Mouse (Mus musculus) midbrain, embryonic 13.5 days (tissue): Measurements from ENCODE around the gene Tmcc1. TPM values are rescaled to one million over a fixed set of nuclear protein-coding genes. Genes with fewer than 3 reads are reported as not detected.
A peak's percentile ranks its signal among the peaks of the same experiment; 100 is the strongest.

ENCODE experiments used
- ATAC-seq: fragments of 200-750 bp; cut with Nextera tagmentation; 2 replicates; pipeline ENCODE4 v1.8.0; 2017; ENCODE audit warnings: mild to moderate bottlenecking, moderate TSS enrichment, moderate library complexity
- H3K27ac ChIP-seq: fragments of 300-500 bp; sonication (generic); 2 replicates; pipeline ENCODE4 v1.5.1; 2015; ENCODE audit warnings: inconsistent platforms, mild to moderate bottlenecking, moderate library complexity
- H3K27me3 ChIP-seq: fragments of 300-500 bp; sonication (generic); 2 replicates; pipeline ENCODE4 v1.6.1; 2015; ENCODE audit warnings: mild to moderate bottlenecking, inconsistent platforms
- H3K36me3 ChIP-seq: fragments of 300-500 bp; sonication (generic); 2 replicates; pipeline ENCODE4 v1.6.1; 2015; ENCODE audit warnings: mild to moderate bottlenecking, inconsistent platforms
- H3K4me1 ChIP-seq: fragments of 300-500 bp; sonication (generic); replicated peaks from 2 replicates; pipeline ENCODE4 v1.6.1; 2015; ENCODE audit warnings: inconsistent platforms
- H3K4me2 ChIP-seq: fragments of 300-500 bp; sonication (generic); replicated peaks from 2 replicates; pipeline ENCODE4 v1.6.1; 2015; ENCODE audit warnings: moderate library complexity, mild to moderate bottlenecking, inconsistent platforms
- H3K4me3 ChIP-seq: fragments of 300-500 bp; sonication (generic); replicated peaks from 2 replicates; pipeline ENCODE4 v1.5.1; 2015; ENCODE audit warnings: mild to moderate bottlenecking, inconsistent platforms
- H3K9ac ChIP-seq: fragments of 300-500 bp; sonication (generic); replicated peaks from 2 replicates; pipeline ENCODE4 v1.6.1; 2015; ENCODE audit warnings: mild to moderate bottlenecking, inconsistent platforms
- H3K9me3 ChIP-seq: fragments of 300-500 bp; sonication (generic); 2 replicates; pipeline ENCODE4 v1.6.1; 2016; ENCODE audit warnings: mild to moderate bottlenecking, inconsistent platforms
- WGBS: fragments of 180-500 bp; shearing (Covaris S2); methylation state at CpG from one replicate; pipeline ENCODE4 v1.1.7; 2015; 5-methylcytosine and 5-hydroxymethylcytosine counted together
- polyA plus RNA-seq: library from polyadenylated mRNA; unstranded; fragments of >200 nt; fragmentation: Nextera tagmentation; extraction: Ambion mirVana; gene quantifications from 2 replicates; pipeline ENCODE4 v1.2.1, GENCODE M21; 2015

Tmcc1 gene
- polyA plus RNA-seq, 1 experiment from 2014 or later, result 36.4 TPM

GRCm38 (mm10) chr6:116037281-116037831 is 155.9 kb downstream of the Tmcc1 start:
- Histone ChIP-seq H3K36me3 (peaks cover 8% of the 10 kb centered on the region), H3K4me2 (no peak overlapping the region), H3K4me1 (peaks cover 6% of the 10 kb centered on the region; the same call in 1 of the 2 replicates), H3K9me3 (no peaks in the 10 kb centered on the region), H3K9ac (no peak overlapping the region), H3K27ac (no peak overlapping the region), H3K4me3 (no peak overlapping the region), H3K27me3 (no peaks in the 10 kb centered on the region)
- 91% methylated on average over 5 of the region's 5 CpGs for WGBS
- ATAC-seq, result no peak

- H3K9me3 ChIP-seq, result no peaks in the 10 kb centered on the region
Measured at GRCm38 (mm10) chr6:116036555-116036954, 156.7 kb downstream of the Tmcc1 start.

GRCm38 (mm10) chr6:116031052-116031451 is 162.2 kb downstream of the Tmcc1 start:
- Histone ChIP-seq H3K9ac (no peak overlapping the region), H3K4me1 (no peaks in the 10 kb centered on the region), H3K27me3 (no peaks in the 10 kb centered on the region), H3K27ac (no peak overlapping the region), H3K4me2 (no peak overlapping the region), H3K36me3 (0 out of 2 replicates have a peak, but pooled peaks cover 9% of the 10 kb centered on the region), H3K9me3 (no peaks in the 10 kb centered on the region), H3K4me3 (no peak overlapping the region)
- WGBS, result 93% methylated on average over 5 of the region's 5 CpGs
- ATAC-seq, result no peak

More at GRCm38 (mm10) chr6:116036555-116036954, 156.7 kb downstream of the Tmcc1 start:
- no peak overlapping the region for H3K4me3 ChIP-seq
- peaks cover 8% of the 10 kb centered on the region; the same call in 1 of the 2 replicates for H3K36me3 ChIP-seq
- 95% methylated on average over 2 of the region's 2 CpGs for WGBS
- H3K27ac ChIP-seq, result no peak overlapping the region
- H3K4me2 ChIP-seq, result no peak overlapping the region
- H3K4me1 ChIP-seq, result peaks cover 6% of the 10 kb centered on the region; the same call in 1 of the 2 replicates
- no peak overlapping the region for H3K9ac ChIP-seq
- no peak for ATAC-seq
- H3K27me3 ChIP-seq, result no peaks in the 10 kb centered on the region

- Histone ChIP-seq H3K4me3 (no peak overlapping the region), H3K27me3 (no peaks in the 10 kb centered on the region), H3K9ac (no peak overlapping the region), H3K9me3 (peaks cover 8% of the 10 kb centered on the region), H3K36me3 (peaks cover 45% of the 10 kb centered on the region), H3K4me1 (no peaks in the 10 kb centered on the region), H3K4me2 (no peak overlapping the region), H3K27ac (no peak overlapping the region)
- ATAC-seq, result no peak
- 93% methylated on average over 4 of the region's 4 CpGs for WGBS
Measured at GRCm38 (mm10) chr6:116024666-116025065, 168.6 kb downstream of the Tmcc1 start.

GRCm38 (mm10) chr6:116021961-116022485 is 171.3 kb downstream of the Tmcc1 start:
- Histone ChIP-seq H3K4me3 (no peak overlapping the region), H3K4me2 (no peak overlapping the region), H3K9ac (no peak overlapping the region), H3K36me3 (peaks cover 43% of the 10 kb centered on the region), H3K27me3 (no peaks in the 10 kb centered on the region), H3K4me1 (no peaks in the 10 kb centered on the region), H3K9me3 (peaks cover 8% of the 10 kb centered on the region), H3K27ac (no peak overlapping the region)
- WGBS, result 87% methylated on average over 9 of the region's 9 CpGs
- no peak for ATAC-seq

GRCm38 (mm10) chr6:116015902-116016301 is 177.4 kb downstream of the Tmcc1 start:
- H3K27me3 ChIP-seq, result no peaks in the 10 kb centered on the region
- no peak for ATAC-seq
- H3K4me2 ChIP-seq, result no peak overlapping the region
- WGBS, result 95% methylated on average over 3 of the region's 3 CpGs
- H3K4me1 ChIP-seq, result no peaks in the 10 kb centered on the region
- H3K27ac ChIP-seq, result no peak overlapping the region
- H3K9me3 ChIP-seq, result no peaks in the 10 kb centered on the region
- peaks cover 14% of the 10 kb centered on the region for H3K36me3 ChIP-seq
- no peak overlapping the region for H3K4me3 ChIP-seq
- H3K9ac ChIP-seq, result no peak overlapping the region

- Histone ChIP-seq H3K4me1 (no peaks in the 10 kb centered on the region), H3K36me3 (no peaks in the 10 kb centered on the region), H3K4me2 (no peak overlapping the region), H3K27me3 (no peaks in the 10 kb centered on the region), H3K4me3 (no peak overlapping the region), H3K27ac (no peak overlapping the region), H3K9me3 (no peaks in the 10 kb centered on the region), H3K9ac (no peak overlapping the region)
- 87% methylated on average over 6 of the region's 6 CpGs for WGBS
- ATAC-seq, result no peak
Measured at GRCm38 (mm10) chr6:116014111-116014510, 179.2 kb downstream of the Tmcc1 start.

- no peaks in the 10 kb centered on the region for H3K36me3 ChIP-seq
- WGBS, result 80% methylated on average over 3 of the region's 3 CpGs
- no peak overlapping the region for H3K27ac ChIP-seq
- H3K4me2 ChIP-seq, result no peak overlapping the region
- H3K4me3 ChIP-seq, result no peak overlapping the region
- H3K27me3 ChIP-seq, result no peaks in the 10 kb centered on the region
- no peaks in the 10 kb centered on the region for H3K9me3 ChIP-seq
- no peak overlapping the region for H3K9ac ChIP-seq
- ATAC-seq, result no peak
- H3K4me1 ChIP-seq, result no peaks in the 10 kb centered on the region
Measured at GRCm38 (mm10) chr6:116013687-116014086, 179.6 kb downstream of the Tmcc1 start.

- Histone ChIP-seq H3K27me3 (0 out of 2 replicates have a peak, but pooled peaks cover 9% of the 10 kb centered on the region), H3K4me3 (no peak overlapping the region), H3K36me3 (no peaks in the 10 kb centered on the region), H3K9me3 (no peaks in the 10 kb centered on the region), H3K9ac (no peak overlapping the region), H3K4me2 (no peak overlapping the region), H3K4me1 (0 out of 2 replicates have a peak, but pooled peaks cover 4% of the 10 kb centered on the region), H3K27ac (no peak overlapping the region)
- WGBS, result 5% methylated on average over 6 of the region's 6 CpGs
- ATAC-seq, result peak; percentile 53; the same call in 1 of the 2 replicates
Measured at GRCm38 (mm10) chr6:116010541-116010940, 182.7 kb downstream of the Tmcc1 start.

- H3K36me3 ChIP-seq, result no peaks in the 10 kb centered on the region
- no peak overlapping the region for H3K9ac ChIP-seq
- no peak overlapping the region for H3K4me3 ChIP-seq
- H3K4me1 ChIP-seq, result 0 out of 2 replicates have a peak, but pooled peaks cover 4% of the 10 kb centered on the region
- no peak overlapping the region for H3K27ac ChIP-seq
- 0 out of 2 replicates have a peak, but pooled peaks cover 9% of the 10 kb centered on the region for H3K27me3 ChIP-seq
- H3K9me3 ChIP-seq, result no peaks in the 10 kb centered on the region
- WGBS, result 48% methylated on average over 12 of the region's 12 CpGs
- H3K4me2 ChIP-seq, result no peak overlapping the region
- no peak for ATAC-seq
Measured at GRCm38 (mm10) chr6:116009426-116009825, 183.9 kb downstream of the Tmcc1 start.

GRCm38 (mm10) chr6:116007561-116008173 is 185.6 kb downstream of the Tmcc1 start:
- H3K9me3 ChIP-seq, result no peaks in the 10 kb centered on the region
- H3K9ac ChIP-seq, result no peak overlapping the region
- ATAC-seq, result peak; percentile 61
- H3K36me3 ChIP-seq, result no peaks in the 10 kb centered on the region
- H3K4me1 ChIP-seq, result 0 out of 2 replicates have a peak, but pooled peaks cover 4% of the 10 kb centered on the region
- H3K27ac ChIP-seq, result no peak overlapping the region
- no peak overlapping the region for H3K4me2 ChIP-seq
- 0 out of 2 replicates have a peak, but pooled peaks cover 9% of the 10 kb centered on the region for H3K27me3 ChIP-seq
- 19% methylated on average over 6 of the region's 9 CpGs for WGBS
- no peak overlapping the region for H3K4me3 ChIP-seq

- no peaks in the 10 kb centered on the region for H3K36me3 ChIP-seq
- 39% methylated on average over 9 of the region's 9 CpGs for WGBS
- no peak overlapping the region for H3K4me2 ChIP-seq
- H3K9ac ChIP-seq, result no peak overlapping the region
- ATAC-seq, result no peak
- H3K27me3 ChIP-seq, result 0 out of 2 replicates have a peak, but pooled peaks cover 9% of the 10 kb centered on the region
- no peak overlapping the region for H3K27ac ChIP-seq
- H3K9me3 ChIP-seq, result no peaks in the 10 kb centered on the region
- no peak overlapping the region for H3K4me3 ChIP-seq
- 0 out of 2 replicates have a peak, but pooled peaks cover 4% of the 10 kb centered on the region for H3K4me1 ChIP-seq
Measured at GRCm38 (mm10) chr6:116006731-116007130, 186.6 kb downstream of the Tmcc1 start.
